Mouse (Mus musculus) megakaryocyte, adult 5-6 weeks (primary cell): ENCODE measurements around the gene Arfgef3. TPM values are rescaled to one million over a fixed set of nuclear protein-coding genes. Genes with fewer than 3 reads are reported as not detected.

Experiments
- ATAC-seq: 2 replicates; pipeline ENCODE4 v1.8.0; 2016; ENCODE audit warnings: mild to moderate bottlenecking, inconsistent platforms; ENCODE audit not compliant: poor library complexity, severe bottlenecking
- total RNA-seq, 2 experiments: library from RNA; stranded (forward) in 1 of 2; stranded (reverse) in 1 of 2; fragments of 153-499, 151-499 nt in 1 of 2; fragments of 221-1000, 200-1000 nt in 1 of 2; gene quantifications; 2 replicates each; pipeline versions ENCODE4 v1.2.3 to v1.2.4; 2015 to 2017

The Arfgef3 gene
- total RNA-seq (2015) (0.11 and 0.14 TPM in 2 replicates), total RNA-seq (2017) (0.22 and 0.28 TPM in 2 replicates)

DNA sequence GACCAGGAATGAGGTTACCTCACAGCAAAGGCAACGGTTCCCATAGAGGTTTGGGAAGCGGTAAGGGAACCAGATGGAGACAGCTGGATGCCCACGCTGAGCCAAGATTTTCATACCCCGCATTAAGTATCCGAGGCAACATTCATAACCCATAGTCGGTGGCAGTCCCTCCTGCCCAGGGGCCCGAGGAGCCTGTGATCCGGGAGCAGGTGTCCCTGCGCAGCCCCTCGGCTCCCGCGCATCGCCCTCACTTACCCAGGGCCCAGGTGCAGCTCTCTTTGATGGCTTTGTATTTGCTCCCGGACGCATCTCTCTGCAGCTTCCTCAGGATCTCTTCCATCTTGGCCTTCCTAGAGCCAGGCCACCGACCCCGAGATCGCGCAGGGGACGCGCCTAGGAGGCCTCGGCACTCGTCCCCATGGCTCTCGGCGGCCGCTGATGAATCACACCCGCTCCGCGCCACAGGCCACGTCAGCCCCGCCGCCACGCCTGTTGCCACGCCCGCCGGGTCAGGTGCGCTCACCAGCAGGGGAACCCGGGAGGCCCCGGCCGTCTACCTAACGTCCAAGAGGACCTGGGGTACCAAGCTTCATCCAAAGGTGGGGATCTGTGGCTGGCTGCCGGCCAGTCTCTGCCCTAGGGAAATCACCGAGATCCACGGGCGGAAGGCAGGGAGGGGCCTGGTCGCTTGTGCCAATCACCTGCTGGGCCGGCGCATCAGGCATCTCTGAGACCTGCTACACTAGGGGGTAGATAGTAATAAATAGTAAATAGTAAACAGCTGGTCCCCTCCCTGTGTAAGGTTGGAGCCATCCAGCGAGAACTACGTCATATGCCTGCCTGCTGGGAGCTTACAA is at the start of gene Arfgef3:
Arfgef3 (minus strand) TSS at position 664 of the 857 bp plus-strand sequence.
- ATAC-seq, result peak; percentile 68

DNA sequence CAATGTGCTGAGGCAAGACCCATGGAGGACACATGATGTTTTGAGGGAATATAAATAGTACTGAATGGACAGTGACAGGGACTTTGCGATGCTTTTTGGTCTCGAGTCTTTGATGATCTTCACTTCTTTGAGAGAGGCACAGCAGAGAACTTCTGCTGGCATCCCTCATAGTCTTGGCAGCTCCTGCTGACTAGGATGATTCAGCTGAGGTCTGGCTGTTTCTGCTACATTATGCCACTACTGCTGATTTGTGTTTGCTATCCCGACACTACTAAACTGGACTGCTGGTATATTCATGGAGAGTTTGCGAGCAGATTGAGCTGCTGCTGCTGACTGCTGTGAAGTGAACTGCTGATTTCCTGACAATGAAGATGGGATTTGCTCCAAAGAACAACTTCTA is 46.3 kb upstream of the Arfgef3 start:
- ATAC-seq, result no peak

DNA sequence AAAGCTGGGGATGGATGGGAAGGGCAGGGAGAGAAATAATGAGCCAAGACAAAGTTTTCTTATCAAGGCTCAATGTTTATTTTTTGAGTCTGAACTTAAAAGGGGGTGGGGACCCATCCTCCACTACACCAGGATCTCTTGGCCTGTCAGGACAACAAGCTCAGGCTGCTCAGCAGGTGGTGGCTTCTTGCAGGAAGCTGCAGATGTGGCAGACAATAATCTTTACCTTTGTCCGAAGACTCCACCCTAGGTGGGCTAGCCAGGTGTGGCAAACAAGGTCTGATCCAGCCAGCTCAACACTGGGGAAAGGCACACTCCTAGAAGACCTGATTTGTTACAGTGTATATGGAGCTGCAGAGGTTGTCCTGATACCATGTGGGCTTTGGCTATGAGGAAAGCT is 44.9 kb upstream of the Arfgef3 start:
- no peak for ATAC-seq

DNA sequence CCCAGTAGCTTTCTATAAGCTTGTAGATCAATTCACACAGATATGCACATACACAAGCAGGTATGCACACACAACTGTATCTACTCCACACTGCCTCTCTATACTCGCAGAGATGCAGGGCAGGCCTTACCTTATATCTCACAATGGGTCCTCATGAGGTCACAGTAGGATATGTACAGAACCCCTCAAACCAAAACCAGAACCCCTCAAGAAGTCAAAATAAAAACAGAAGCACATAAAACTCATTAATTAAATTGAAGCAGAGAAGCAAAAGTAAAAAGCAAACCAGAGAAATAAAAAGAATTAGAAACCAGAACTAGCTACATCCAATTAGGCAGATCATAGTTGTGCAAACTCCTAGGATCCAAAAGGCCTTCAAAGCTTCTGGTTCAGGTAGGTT is 42.9 kb upstream of the Arfgef3 start, which contains the start of gene Gm4922:
Gm4922 (minus strand) TSS at position 101 of the 400 bp plus-strand sequence.
- no peak for ATAC-seq

DNA sequence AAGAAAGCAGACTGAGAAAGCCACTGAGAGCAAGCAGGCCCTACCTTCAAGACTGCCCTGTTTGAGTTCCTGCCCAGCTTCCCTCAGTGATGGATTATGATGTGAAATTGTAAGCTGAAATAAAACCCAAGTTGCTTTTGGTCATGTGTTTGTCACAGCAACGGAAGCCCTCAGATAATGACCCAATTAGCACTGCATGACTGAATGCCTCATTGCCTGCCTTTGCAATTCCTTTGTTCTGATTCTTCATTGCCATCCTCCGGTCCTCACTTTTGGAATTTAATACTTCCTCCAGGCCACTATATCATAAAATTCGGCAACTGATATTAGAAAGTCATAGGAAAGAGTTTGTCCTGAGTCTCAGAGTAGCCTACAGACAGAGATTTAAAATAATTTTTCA is 33.8 kb upstream of the Arfgef3 start:
- ATAC-seq, result no peak

DNA sequence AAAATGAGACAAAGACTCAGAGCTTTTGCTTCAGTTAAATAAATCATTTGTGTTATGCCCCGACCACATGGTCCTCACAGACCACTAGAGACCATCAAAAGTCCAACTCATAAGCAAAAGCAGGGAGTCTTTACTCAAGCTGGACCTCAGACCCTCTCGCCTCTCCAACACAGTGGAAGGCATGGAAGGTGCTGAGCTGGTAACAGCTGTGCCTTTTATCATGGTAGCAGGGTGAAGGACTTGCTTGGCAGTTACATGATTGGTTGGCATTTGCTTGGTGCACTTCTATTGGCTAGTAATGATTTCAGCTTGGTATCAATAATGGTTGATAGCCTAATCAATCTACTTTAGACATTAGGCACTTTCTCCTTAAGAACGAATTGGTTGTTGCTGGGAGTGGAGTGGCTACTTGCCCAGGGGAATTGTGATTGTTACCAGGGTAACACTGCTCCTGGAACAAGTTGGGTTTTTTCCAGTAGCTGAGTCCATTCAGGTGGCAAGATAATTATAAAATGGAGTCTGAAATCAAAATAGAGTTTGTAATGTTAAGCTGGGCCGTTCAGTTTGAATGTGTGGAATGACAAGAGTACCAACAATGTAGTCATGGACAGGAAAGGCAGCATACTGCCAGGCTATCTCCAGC is 28.9 kb upstream of the Arfgef3 start:
- ATAC-seq, result no peak

DNA sequence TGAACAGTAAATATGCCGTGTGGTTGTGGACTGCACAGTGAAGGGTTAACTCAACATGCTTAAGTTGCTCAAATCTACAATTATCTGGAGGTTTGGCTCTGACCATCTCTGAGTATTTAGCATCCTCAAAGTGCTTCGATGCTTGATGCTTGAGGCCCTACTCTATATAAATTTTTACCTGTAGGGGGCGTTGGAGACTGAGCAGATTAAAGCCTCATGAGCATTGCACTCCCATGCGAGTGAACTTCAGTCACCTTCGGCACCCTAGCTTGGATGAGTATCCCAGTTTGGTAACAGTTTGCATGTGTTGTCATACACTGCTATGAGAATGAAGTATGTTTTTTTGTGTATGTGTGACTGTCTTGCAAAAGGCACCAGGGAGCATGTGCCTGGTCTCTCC is 26.2 kb upstream of the Arfgef3 start:
- ATAC-seq, result no peak

DNA sequence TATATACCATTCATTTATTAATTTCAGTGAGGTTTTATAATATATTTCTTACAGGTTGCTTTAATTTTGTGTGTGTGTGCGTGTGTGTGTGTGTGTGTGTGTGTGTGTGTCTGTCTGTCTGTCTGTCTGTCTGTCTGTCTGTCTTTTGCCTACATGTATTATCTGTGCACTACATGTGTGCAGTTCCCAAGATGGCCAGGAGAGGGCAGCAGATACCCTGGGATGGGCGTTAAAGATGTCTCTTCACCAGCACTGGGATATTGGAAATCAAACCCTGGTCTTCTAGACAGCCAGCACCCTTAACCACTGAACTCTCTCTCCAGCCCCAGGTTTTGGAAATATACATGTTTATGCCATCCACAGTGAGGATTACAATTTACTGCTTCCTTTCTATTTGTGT is 16.5 kb upstream of the Arfgef3 start:
- no peak for ATAC-seq

DNA sequence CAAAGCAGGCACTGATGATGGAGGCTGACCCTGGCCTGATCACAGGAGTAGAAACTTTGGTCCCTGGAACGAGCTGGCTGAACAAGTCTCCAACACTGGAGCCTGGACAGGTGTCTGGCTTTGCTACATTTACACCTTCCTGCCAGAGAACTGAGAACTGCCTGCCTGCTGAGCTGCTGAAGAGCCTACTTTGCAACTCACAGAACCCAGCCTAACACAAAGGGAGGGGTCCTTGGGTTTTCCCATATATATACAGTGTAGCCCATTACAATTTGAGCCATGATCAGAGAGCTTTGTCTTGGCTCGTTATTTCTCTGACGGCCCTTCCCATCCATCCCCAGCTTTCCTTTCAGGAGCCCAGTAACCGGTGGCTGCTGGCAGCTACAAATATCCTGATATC is 6.3 kb upstream of the Arfgef3 start:
- no peak for ATAC-seq

DNA sequence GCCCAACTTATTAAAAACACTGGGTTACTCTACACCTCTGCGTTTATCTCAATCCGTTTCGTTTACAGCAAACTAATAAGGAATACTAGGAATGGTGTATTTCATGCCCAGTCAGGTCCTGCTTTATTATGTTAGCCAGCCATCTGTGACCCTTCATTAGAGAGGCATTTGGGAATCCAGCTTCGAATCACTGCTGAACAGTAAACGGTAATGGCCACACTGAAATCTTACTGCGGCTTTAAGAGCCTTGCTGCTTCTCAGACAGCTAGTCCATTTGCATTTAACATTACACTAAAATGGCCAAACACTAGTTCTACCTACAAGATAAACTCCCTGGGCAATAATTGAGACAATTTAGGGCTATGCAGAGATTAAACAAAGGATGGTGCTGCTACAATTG is 1.7 kb downstream of the Arfgef3 start:
- ATAC-seq, result no peak

DNA sequence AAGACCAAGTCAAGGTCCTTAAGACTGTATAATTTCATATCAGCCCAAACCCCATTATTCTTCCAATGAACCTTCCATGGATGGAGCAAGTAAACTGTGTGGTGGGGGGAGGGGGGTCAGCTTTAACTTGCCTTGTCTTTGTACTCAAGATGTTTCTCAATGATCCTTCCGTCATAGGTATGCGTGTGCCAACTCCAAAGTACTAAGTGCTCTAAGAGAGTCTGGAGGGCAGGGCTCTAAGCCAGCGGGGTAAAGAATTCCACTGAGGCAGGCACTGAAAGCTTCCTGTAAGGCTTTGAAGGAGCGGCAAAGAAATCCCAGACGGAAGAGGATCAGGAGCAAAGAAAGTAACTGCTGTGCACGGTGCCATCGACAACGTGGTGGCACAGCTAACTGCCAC is 2.7 kb downstream of the Arfgef3 start:
- ATAC-seq, result no peak

DNA sequence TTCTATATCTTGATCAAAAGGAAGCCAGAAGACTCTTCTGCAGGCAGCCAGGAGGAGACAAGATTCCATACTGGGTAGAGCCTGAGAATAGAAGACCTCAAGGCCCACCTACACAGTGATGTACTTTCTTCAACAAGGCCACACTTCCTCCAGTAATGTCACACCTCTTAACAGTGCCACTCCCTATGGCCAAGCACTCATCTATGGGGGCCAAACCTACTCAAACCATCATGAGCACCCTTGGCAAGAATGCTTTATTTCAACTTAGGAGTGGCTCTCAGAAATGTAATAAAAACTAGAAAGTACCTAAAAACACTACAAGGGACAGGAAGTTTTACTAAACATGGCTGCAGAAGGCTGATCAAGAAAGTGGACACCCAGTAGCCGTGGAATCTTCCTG is 15.2 kb downstream of the Arfgef3 start:
- no peak for ATAC-seq

DNA sequence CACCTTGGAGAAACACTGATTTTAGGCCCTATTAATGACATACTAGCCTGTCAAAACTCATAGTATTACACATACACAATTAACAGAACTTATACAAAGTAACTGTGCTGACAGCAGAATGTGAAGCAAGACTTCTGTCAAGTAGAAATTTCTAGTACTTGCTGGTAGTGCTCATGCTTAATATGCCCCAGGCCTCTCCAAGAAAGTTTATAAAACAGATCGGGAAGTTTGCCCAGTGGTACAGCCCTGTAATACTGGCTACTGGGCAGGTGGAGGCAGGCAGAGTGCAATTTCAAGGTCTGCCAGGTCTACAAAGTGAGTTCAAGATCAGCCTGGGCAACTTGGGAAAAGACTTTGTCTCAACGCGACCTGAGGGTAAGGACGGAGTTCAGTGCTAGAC is 32.3 kb downstream of the Arfgef3 start:
- ATAC-seq, result no peak

DNA sequence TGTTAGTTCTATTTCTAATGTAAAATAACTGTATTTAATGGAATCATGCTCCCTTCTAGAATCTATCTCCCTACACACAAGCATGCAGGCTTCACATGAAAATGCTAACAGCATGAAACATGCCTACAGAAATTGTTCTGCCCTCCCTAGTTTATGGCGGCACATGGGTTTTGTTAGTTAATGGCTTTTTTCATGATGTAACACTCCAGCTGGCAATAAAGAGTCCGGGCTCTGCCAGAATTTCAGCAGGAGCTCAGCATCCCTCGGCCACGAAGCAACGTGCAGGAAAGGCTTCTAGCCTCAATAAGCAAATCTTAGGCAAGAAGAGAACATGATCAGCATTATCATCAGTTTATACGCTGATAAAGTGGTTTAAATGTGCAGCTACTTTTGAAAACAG is 32.8 kb downstream of the Arfgef3 start:
- no peak for ATAC-seq

DNA sequence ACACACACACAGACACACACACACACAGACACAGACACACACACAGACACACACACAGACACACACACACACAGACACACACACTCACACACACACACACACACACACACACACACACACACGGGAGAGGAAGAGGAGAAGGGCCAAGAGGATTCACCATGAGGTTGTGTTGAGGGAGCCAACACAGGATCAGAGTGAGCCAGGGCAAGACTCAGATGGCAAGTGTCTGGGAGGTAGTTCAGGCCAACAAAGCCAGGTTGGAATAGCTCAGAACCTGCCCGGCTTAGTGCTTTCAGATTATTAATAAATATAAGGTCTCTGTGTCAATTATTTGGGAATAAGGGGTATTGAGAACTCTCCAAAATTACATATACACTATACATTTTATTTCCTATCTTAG is 33.9 kb downstream of the Arfgef3 start:
- ATAC-seq, result no peak

DNA sequence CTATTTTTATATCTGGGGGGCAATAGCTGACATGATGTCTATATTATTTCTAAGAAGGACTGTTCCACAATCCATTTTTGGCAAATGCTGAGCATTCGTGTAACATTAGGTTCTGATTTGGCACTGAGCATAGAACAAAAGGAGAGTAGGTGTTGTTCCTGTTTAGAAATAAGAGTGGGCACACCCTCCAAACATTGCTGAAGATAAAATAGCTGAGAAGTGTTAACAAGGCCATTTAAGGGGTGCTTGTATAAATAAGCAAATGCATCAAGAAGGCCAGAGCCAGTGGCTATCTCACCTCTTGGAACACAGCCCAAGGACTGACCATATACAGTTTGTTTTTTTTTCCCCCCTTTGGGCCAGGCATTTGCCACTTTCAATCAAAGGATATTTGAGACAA is 35.1 kb downstream of the Arfgef3 start:
- ATAC-seq, result no peak

DNA sequence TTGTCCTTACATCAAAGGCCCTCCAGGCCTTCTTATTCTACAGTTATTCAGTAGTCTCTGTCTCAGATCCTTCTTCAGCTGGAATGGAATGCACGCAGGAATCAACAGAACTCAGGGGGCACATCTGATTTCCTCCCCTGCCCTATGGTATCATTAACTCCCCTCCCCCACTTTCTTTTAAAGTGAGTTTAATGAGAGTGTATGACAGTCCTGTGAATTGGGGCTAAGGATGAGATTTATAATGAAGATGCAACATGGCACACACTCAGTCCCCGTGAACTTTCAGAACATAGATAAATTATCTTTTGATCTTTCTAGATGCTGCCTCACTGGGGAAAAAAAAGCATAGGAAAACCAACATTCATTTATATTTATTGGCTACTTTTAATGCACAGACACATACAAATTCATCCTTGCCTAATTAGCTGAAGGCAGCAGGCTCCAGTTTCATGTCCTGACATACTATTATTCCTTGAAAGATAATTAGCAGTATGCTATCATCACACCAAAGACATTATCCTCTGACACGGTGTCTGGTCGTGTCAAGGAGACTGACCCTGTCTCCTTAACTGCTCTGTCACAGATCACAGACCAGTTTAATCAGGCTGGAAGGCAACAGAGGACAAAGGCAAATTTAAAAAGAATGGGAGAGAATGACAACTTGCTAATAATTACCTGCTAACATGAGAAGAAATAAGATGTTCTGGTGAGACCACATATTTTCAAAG is 39.2 kb downstream of the Arfgef3 start:
- ATAC-seq, result no peak

DNA sequence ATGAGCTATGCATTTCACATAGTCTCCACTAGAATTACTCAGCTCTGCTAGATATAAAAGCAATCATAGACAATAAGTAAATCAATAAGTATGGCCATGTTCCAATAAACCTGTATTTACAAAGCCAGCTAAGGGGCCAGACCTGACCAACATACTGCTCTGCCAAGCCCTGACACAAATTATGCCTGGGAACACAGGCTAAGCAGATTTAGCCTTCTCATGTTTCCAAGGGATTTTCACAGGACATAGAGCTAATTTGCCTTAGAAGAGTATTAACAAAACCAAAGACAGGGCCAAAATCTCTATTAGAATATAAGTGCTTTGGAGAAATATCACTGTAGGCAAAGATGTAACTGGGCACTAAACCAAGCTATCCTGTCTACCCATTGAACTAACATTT is 42.2 kb downstream of the Arfgef3 start:
- no peak for ATAC-seq

DNA sequence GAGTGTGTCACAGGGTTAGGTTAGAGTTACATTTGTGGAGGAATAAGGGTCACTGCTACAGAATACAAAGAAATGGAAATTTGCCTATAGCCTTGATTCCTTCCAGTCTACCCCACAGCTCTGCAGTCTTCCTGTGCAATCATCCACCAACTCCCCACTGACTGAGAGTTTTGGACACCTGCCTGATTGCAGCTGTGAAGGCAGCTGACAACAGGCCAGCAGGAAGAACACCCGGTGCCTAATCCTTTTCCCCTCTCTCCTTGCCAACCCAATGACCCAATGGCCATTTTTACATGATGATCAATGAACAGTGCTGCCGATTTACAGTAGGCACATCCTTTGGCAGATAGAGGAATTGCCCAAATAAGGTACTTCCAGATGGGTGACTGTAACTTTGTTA is 43.6 kb downstream of the Arfgef3 start:
- ATAC-seq, result no peak

DNA sequence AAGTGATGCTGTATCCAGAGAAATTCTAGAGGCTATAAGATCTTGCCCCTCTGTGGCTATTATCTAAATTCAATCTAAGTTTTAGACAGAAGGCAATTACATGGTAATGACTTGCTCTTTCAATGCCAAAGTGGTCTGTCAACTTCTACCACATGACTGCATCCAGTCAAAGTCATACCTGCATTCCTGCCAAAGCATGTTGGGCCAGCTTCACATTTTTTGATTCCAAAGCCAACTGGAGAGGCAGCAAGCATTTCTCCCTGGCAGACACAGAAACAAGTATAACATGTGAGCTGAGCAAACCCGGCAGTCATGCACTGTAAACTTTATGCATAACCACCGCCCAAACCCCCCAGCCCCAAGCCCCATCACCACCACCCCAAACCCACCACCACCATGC is 44.6 kb downstream of the Arfgef3 start:
- no peak for ATAC-seq

DNA sequence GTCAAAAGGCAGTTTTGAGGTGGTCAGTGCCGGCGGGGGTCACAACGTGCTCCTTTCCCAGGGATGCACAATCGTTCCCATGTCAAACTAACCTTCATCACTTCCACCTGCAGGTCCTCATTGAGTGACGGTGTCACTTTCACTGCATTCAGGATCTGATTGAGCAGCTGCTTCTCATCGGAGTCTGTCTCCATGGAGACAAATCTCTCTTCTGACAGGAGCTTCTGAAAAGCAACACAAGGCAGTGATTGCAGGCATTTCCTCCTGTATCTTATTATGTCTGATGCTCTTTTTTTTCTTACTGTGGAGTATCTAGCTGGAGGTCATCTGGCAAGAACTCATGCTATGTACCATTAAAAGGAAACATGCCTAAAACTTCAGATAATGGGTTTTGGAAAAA is 47.3 kb downstream of the Arfgef3 start:
- ATAC-seq, result no peak

DNA sequence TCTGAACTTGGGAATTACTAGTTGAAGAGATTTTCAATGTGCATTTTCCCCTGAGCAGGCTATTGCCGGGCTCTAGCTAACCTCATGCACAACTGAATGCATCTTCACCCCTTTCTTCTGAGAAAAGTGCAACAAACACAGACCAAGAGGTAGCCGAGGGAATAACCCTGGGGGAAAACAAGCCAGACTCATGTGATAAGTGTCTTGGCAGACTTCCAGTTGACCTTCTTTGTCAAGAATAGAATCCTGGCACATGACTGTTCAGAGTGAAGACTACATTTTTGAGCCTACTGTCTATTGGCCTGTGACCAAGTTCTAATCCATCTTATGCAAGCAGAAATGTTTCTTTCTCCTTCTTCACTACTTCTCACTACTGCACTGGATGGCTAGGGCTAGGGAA is 55.5 kb downstream of the Arfgef3 start:
- no peak for ATAC-seq
